In the genomic region with DNA sequence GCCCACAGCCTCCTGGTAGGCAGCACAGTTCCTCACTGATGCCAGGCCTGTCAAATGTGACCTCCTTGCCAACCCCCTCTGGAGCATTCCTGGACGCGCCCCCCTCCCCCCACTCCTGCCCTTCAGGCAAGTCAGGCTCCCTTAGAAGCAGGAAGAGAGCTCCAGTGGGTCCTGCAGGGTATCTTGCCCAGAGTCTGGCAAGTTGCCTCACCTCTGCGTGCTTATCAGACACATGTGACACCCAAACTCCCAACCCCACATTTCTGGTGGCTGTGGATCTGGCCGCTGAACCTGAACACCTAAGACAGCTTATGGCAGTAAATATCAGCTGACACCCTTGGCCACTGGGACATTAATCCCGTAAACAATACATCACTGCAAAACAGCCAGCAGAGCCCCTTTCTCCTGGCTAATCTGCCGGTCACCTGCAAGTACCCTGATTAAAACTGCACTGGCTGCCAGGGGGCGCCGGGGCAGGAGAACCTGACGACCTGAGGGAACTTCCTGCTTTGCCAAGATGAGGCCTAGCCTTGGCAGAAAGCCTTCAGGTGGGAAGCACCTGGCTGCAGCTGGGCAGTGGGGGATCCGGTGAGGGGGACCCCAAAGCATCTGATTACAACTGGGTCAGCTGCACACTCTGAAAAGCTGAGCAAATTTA, we compare ENCODE assay signal across 8 mouse cellular contexts. TPM values are rescaled to one million over a fixed set of nuclear protein-coding genes. Genes with fewer than 3 reads are reported as not detected.
DNase-seq lines count a peak whose midpoint lies in the region; ATAC-seq lines count a peak whose summit lies in the region.

No protein-coding gene starts in this region.

- no peak for ATAC-seq in CD4-positive, CD25-positive, alpha-beta regulatory T cell, adult 4 months

- peak; percentile 48 for DNase-seq in adrenal gland, adult 2 months
- no peak for DNase-seq in adrenal gland, adult 8-10 months
- DNase-seq in urinary bladder, postnatal 14 days (ENCODE audit: low spot score), result peak; percentile 60
- DNase-seq in urinary bladder, adult 2 months (ENCODE audit: low spot score), result no peak
- peak; percentile 72 for DNase-seq in kidney, adult 11 months
- DNase-seq in lung, postnatal 10 days, result peak; percentile 64
- DNase-seq in c-Kit-positive CD71-positive TER-119-positive erythroid progenitor cells, embryonic 14.5 days (ENCODE audit: low spot score), result no peak

RNA-seq across cellular contexts. Expression of a gene that starts 30.7 kb away (rescaled TPM):
- total RNA-seq in adrenal gland, adult 2 months (2021), result 10 to 100 TPM; 38.0 to 66.4 TPM
- polyA plus RNA-seq in adrenal gland, adult 2 months (2012; rRNA removed), result 66.1 and 78.8 TPM in 2 replicates
- total RNA-seq in adrenal gland, adult 8-10 months (2022), result 10 to 100 TPM; 46.6 to 69.0 (median 59.4) TPM
- polyA plus RNA-seq in urinary bladder, adult 2 months (2012; rRNA removed), result 17.2 and 25.2 TPM in 2 replicates
- 10 to 100 TPM; 16.3 to 21.5 TPM for polyA plus RNA-seq in CD4-positive, CD25-positive, alpha-beta regulatory T cell, adult 4 months (2017; shearing (Covaris generic))

RNA-seq across cellular contexts. Expression of a gene that starts 40.8 kb away (rescaled TPM):
- total RNA-seq in adrenal gland, adult 2 months (2021), result 10 to 100 TPM; 51.6 to 75.1 TPM
- 11.7 and 12.2 TPM in 2 replicates for polyA plus RNA-seq in adrenal gland, adult 2 months (2012; rRNA removed)
- total RNA-seq in adrenal gland, adult 8-10 months (2022), result 10 to 100 TPM; 39.0 to 81.8 (median 61.0) TPM
- polyA plus RNA-seq in urinary bladder, adult 2 months (2012; rRNA removed), result 93.7 and 103 TPM in 2 replicates
- 10 to 100 TPM; 29.0 to 34.9 TPM for polyA plus RNA-seq in CD4-positive, CD25-positive, alpha-beta regulatory T cell, adult 4 months (2017; shearing (Covaris generic))

RNA-seq across cellular contexts. Expression of a gene that starts 41.0 kb away (rescaled TPM):
- total RNA-seq in adrenal gland, adult 2 months (2021), result 10 to 100 TPM in 1 of 2 experiments, 1 to 10 TPM in 1; 7.7 to 12.7 TPM
- polyA plus RNA-seq in adrenal gland, adult 2 months (2012; rRNA removed), result 3.7 and 4.6 TPM in 2 replicates
- 10 to 100 TPM in 3 of 4 experiments, 1 to 10 TPM in 1; 7.0 to 16.4 (median 12.0) TPM for total RNA-seq in adrenal gland, adult 8-10 months (2022)
- polyA plus RNA-seq in urinary bladder, adult 2 months (2012; rRNA removed), result 5.8 and 7.5 TPM in 2 replicates
- polyA plus RNA-seq in CD4-positive, CD25-positive, alpha-beta regulatory T cell, adult 4 months (2017; shearing (Covaris generic)), result 10 to 100 TPM in 1 of 2 experiments, 1 to 10 TPM in 1; 6.2 to 13.4 TPM

Comparison
In these comparisons a context has a peak if more than half of its experiments do, and no peak if none do; other contexts are left out.
1. DNase-seq: peak in adrenal gland, adult 2 months (single experiment), urinary bladder, postnatal 14 days (single experiment), kidney, adult 11 months (single experiment) and lung, postnatal 10 days (single experiment); none in adrenal gland, adult 8-10 months (single experiment), urinary bladder, adult 2 months (single experiment) and c-Kit-positive CD71-positive TER-119-positive erythroid progenitor cells, embryonic 14.5 days (single experiment).